In genomic region chr14:25594611-25595010, GRCm38 (mm10) we compare ENCODE assay signal across 12 mouse cellular contexts.
DNase-seq lines count a peak whose midpoint lies in the region; ATAC-seq and TF ChIP-seq lines count a peak whose summit lies in the region.
"Had no signal": no experiment of that assay in that cellular context is flagged by ENCODE, and none has a peak within 500 bp of the region (broad histone marks: within the 10 kb centered on the region; RNA-seq: fewer than 3 reads in every experiment).

No protein-coding gene starts in this region.

- H3K27me3 ChIP-seq in forebrain, embryonic 10.5 days (ENCODE audit: poor library complexity, severe bottlenecking) = no peaks in the 10 kb centered on the region
- H3K27me3 ChIP-seq in forebrain, embryonic 11.5 days (ENCODE audit: control insufficient read depth, insufficient read depth, low read length) = no peaks in the 10 kb centered on the region
- no peaks in the 10 kb centered on the region for H3K27me3 ChIP-seq in hindbrain, embryonic 16.5 days (replicated peaks; ENCODE audit: control insufficient read depth, insufficient read depth, low read length)
- H3K27me3 ChIP-seq in limb, embryonic 14.5 days (ENCODE audit: control insufficient read depth, insufficient read depth, low read length) = no peaks in the 10 kb centered on the region
- H3K27me3 ChIP-seq in heart, embryonic 11.5 days (ENCODE audit: control insufficient read depth, insufficient read depth, low read length) = no peaks in the 10 kb centered on the region
- H3K27me3 ChIP-seq: liver, embryonic 13.5 days had no signal

- H3K4me1 ChIP-seq in forebrain, embryonic 10.5 days = peaks cover 52% of the 10 kb centered on the region
- H3K4me1 ChIP-seq in forebrain, embryonic 11.5 days (replicated peaks; ENCODE audit: control insufficient read depth, insufficient read depth, low read length) = peaks cover 11% of the 10 kb centered on the region
- H3K4me1 ChIP-seq in ES-E14 (ENCODE audit: control insufficient read depth in 2 of 2, insufficient read depth in 2 of 2, low read length in 2 of 2, poor library complexity in 1 of 2) = peaks cover 7 to 28% of the 10 kb centered on the region in 2 experiments
- peaks cover 24% of the 10 kb centered on the region for H3K4me1 ChIP-seq in hindbrain, embryonic 16.5 days (ENCODE audit: control insufficient read depth, insufficient read depth, low read depth, low read length)
- peaks cover 14% of the 10 kb centered on the region for H3K4me1 ChIP-seq in limb, embryonic 14.5 days (ENCODE audit: control insufficient read depth, insufficient read depth, low read length)
- peaks cover 24% of the 10 kb centered on the region for H3K4me1 ChIP-seq in heart, embryonic 11.5 days (ENCODE audit: control insufficient read depth, insufficient read depth, low read length)

- peak overlapping the region; percentile 66 for H3K27ac ChIP-seq in forebrain, embryonic 10.5 days
- no peak overlapping the region for H3K27ac ChIP-seq in forebrain, embryonic 11.5 days (ENCODE audit: low read depth, low read length)
- no peak overlapping the region for H3K27ac ChIP-seq in ES-E14 (ENCODE audit: insufficient read depth, low read depth, low read length, poor library complexity, severe bottlenecking)
- peak overlapping the region; percentile 44; the same call in 1 of the 2 replicates for H3K27ac ChIP-seq in hindbrain, embryonic 16.5 days (ENCODE audit: low read depth, low read length)
- H3K27ac ChIP-seq in limb, embryonic 14.5 days (replicated peaks; ENCODE audit: low read depth, low read length) = peak overlapping the region; percentile 55
- H3K27ac ChIP-seq in heart, embryonic 11.5 days (ENCODE audit: low read depth, low read length) = no peak overlapping the region
- H3K27ac ChIP-seq: liver, embryonic 13.5 days had no signal

- in situ Hi-C loops in ES-E14 (cut with MboI; ENCODE audit: low sequenced_read_pairs in 2 of 2, unreplicated experiment in 2 of 2) = no loop called here

- ATAC-seq in forebrain, embryonic 11.5 days (replicated peaks; ENCODE audit: low FRiP score) = no peak
- no peak for ATAC-seq in hindbrain, embryonic 16.5 days
- ATAC-seq in limb, embryonic 14.5 days (ENCODE audit: low FRiP score, low read depth) = no peak
- no peak for ATAC-seq in heart, embryonic 11.5 days (replicated peaks; ENCODE audit: insufficient number of reproducible peaks, low FRiP score, low TSS enrichment)

- peaks cover 84% of the 10 kb centered on the region for H3K36me3 ChIP-seq in forebrain, embryonic 10.5 days (replicated peaks)
- H3K36me3 ChIP-seq in forebrain, embryonic 11.5 days (ENCODE audit: control insufficient read depth, insufficient read depth, low read length) = peaks cover 2% of the 10 kb centered on the region; the same call in 1 of the 2 replicates
- no peaks in the 10 kb centered on the region for H3K36me3 ChIP-seq in ES-E14 (ENCODE audit: control insufficient read depth, insufficient read depth, low read length, poor library complexity, severe bottlenecking)
- no peaks in the 10 kb centered on the region for H3K36me3 ChIP-seq in hindbrain, embryonic 16.5 days (ENCODE audit: control insufficient read depth, insufficient read depth, low read length)
- H3K36me3 ChIP-seq in limb, embryonic 14.5 days (ENCODE audit: control insufficient read depth, insufficient read depth, low read length) = peaks cover 64% of the 10 kb centered on the region
- peaks cover 11% of the 10 kb centered on the region for H3K36me3 ChIP-seq in heart, embryonic 11.5 days (ENCODE audit: control insufficient read depth, insufficient read depth, low read length)

- no peak overlapping the region for H3K9ac ChIP-seq in forebrain, embryonic 11.5 days (ENCODE audit: low read length)
- H3K9ac ChIP-seq in ES-E14 (ENCODE audit: insufficient read depth, low read depth, low read length, poor library complexity, severe bottlenecking) = peak overlapping the region; percentile 10; the same call in 1 of the 2 replicates
- H3K9ac ChIP-seq in hindbrain, embryonic 16.5 days (ENCODE audit: low read depth, low read length) = peak overlapping the region; percentile 10; the same call in 1 of the 2 replicates
- no peak overlapping the region for H3K9ac ChIP-seq in limb, embryonic 14.5 days (ENCODE audit: low read depth, low read length, severe bottlenecking)
- H3K9ac ChIP-seq in heart, embryonic 11.5 days (ENCODE audit: low read depth, low read length) = no peak overlapping the region
- H3K9ac ChIP-seq: liver, embryonic 13.5 days had no signal

- no peak for TF ChIP-seq POLR2A in limb, embryonic 14.5 days (IDR thresholded peaks at IDR 0.05; ENCODE audit: borderline replicate concordance, extremely low read depth, insufficient read depth, insufficient read length)

- WGBS in forebrain, embryonic 10.5 days = 44% methylated on average over 4 of the region's 4 CpGs
- 62% methylated on average over 4 of the region's 4 CpGs for WGBS in forebrain, embryonic 11.5 days
- 66% methylated on average over 4 of the region's 4 CpGs for WGBS in hindbrain, embryonic 16.5 days
- WGBS in limb, embryonic 14.5 days = 47% methylated on average over 4 of the region's 4 CpGs
- 62% methylated on average over 4 of the region's 4 CpGs for WGBS in heart, embryonic 11.5 days (ENCODE audit: insufficient replicate concordance)

- H3K9me3 ChIP-seq in forebrain, embryonic 10.5 days = no peaks in the 10 kb centered on the region
- no peaks in the 10 kb centered on the region for H3K9me3 ChIP-seq in forebrain, embryonic 11.5 days (ENCODE audit: control insufficient read depth, low read length)
- H3K9me3 ChIP-seq in ES-E14 (ENCODE audit: control insufficient read depth, insufficient read depth, low read depth, low read length) = no peaks in the 10 kb centered on the region
- no peaks in the 10 kb centered on the region for H3K9me3 ChIP-seq in hindbrain, embryonic 16.5 days (ENCODE audit: control insufficient read depth, low read length)
- no peaks in the 10 kb centered on the region for H3K9me3 ChIP-seq in limb, embryonic 14.5 days (ENCODE audit: control insufficient read depth, low read length)
- no peaks in the 10 kb centered on the region for H3K9me3 ChIP-seq in heart, embryonic 11.5 days (replicated peaks; ENCODE audit: control insufficient read depth, low read length)
- H3K9me3 ChIP-seq: liver, embryonic 13.5 days had no signal

- DNase-seq in forebrain, embryonic 10.5 days (ENCODE audit: extremely low spot score, low spot score) = no peak
- DNase-seq in forebrain, embryonic 11.5 days (ENCODE audit: low spot score) = no peak
- DNase-seq in ES-E14 (ENCODE audit: low read depth, low spot score) = no peak
- no peak for DNase-seq in limb, embryonic 14.5 days (ENCODE audit: low spot score)
- DNase-seq in urinary bladder, postnatal 36 days (ENCODE audit: low spot score in 2 of 2) = no peak
- DNase-seq in right cerebral cortex, adult 18-20 months = no peak
- DNase-seq: cerebellum, postnatal 25 days; liver, embryonic 13.5 days; spleen, adult 18-20 months had no signal

- no peak overlapping the region for H3K4me3 ChIP-seq in forebrain, embryonic 10.5 days
- H3K4me3 ChIP-seq in forebrain, embryonic 11.5 days (ENCODE audit: low read depth, low read length) = no peak overlapping the region
- H3K4me3 ChIP-seq in ES-E14 (ENCODE audit: insufficient read depth in 1 of 2, low read depth in 1 of 2, low read length in 2 of 2, poor library complexity in 1 of 2, severe bottlenecking in 1 of 2) = no peak overlapping the region
- H3K4me3 ChIP-seq in hindbrain, embryonic 16.5 days (ENCODE audit: low read length) = no peak overlapping the region
- H3K4me3 ChIP-seq in limb, embryonic 14.5 days (replicated peaks; ENCODE audit: low read length) = no peak overlapping the region
- H3K4me3 ChIP-seq in heart, embryonic 11.5 days (ENCODE audit: low read depth, low read length) = no peak overlapping the region
- H3K4me3 ChIP-seq: liver, embryonic 13.5 days; myocyte had no signal

- no peak overlapping the region for H3K4me2 ChIP-seq in forebrain, embryonic 11.5 days (ENCODE audit: low read depth, low read length, severe bottlenecking)
- no peak overlapping the region for H3K4me2 ChIP-seq in hindbrain, embryonic 16.5 days (ENCODE audit: low read length)
- no peak overlapping the region for H3K4me2 ChIP-seq in limb, embryonic 14.5 days (replicated peaks; ENCODE audit: low read depth, low read length, severe bottlenecking)
- H3K4me2 ChIP-seq in heart, embryonic 11.5 days = no peak overlapping the region
- H3K4me2 ChIP-seq: liver, embryonic 13.5 days had no signal

TF ChIP-seq in ES-E14, 5 proteins besides CTCF, POLR2A, EP300 and RAD21:
- TF ChIP-seq ZNF384 (IDR thresholded peaks at IDR 0.05; ENCODE audit: low read depth, low read length) = no peak
- no peak for TF ChIP-seq MAFK (IDR thresholded peaks at IDR 0.05; ENCODE audit: insufficient read depth, low read depth, low read length)
- no peak for TF ChIP-seq HCFC1 (IDR thresholded peaks at IDR 0.05; ENCODE audit: borderline replicate concordance, insufficient read depth, low read length)
- no peak for TF ChIP-seq ZC3H11A (IDR thresholded peaks at IDR 0.05; ENCODE audit: borderline replicate concordance, low read depth, low read length)
- TF ChIP-seq CHD2 (IDR thresholded peaks at IDR 0.05; ENCODE audit: low read depth, low read length) = no peak

Comparison
In these comparisons a context has a peak if more than half of its experiments do, and no peak if none do; other contexts are left out.
1. H3K27ac ChIP-seq: peak in forebrain, embryonic 10.5 days (single experiment), hindbrain, embryonic 16.5 days (single experiment) and limb, embryonic 14.5 days (single experiment); none in forebrain, embryonic 11.5 days (single experiment), ES-E14 (single experiment) and heart, embryonic 11.5 days (single experiment).
2. H3K9ac ChIP-seq: peak in ES-E14 (single experiment) and hindbrain, embryonic 16.5 days (single experiment); none in forebrain, embryonic 11.5 days (single experiment), limb, embryonic 14.5 days (single experiment) and heart, embryonic 11.5 days (single experiment).